ENCODE assay signal across 8 mouse cellular contexts in genomic region chr15:101453093-101453736, GRCm38 (mm10). TPM values are rescaled to one million over a fixed set of nuclear protein-coding genes. Genes with fewer than 3 reads are reported as not detected.
DNase-seq lines count a peak whose midpoint lies in the region; ATAC-seq lines count a peak whose summit lies in the region.

No protein-coding gene starts in this region.

- no peaks in the 10 kb centered on the region for H3K27me3 ChIP-seq in embryonic facial prominence, embryonic 13.5 days
- H3K27me3 ChIP-seq in heart, embryonic 10.5 days (ENCODE audit: insufficient read depth, poor library complexity, severe bottlenecking), result peaks cover 13% of the 10 kb centered on the region; the same call in 1 of the 2 replicates
- H3K27me3 ChIP-seq in limb, embryonic 10.5 days (ENCODE audit: low read depth, poor library complexity, severe bottlenecking), result no peaks in the 10 kb centered on the region
- H3K27me3 ChIP-seq in midbrain, embryonic 15.5 days (replicated peaks), result no peaks in the 10 kb centered on the region

- H3K9me3 ChIP-seq in embryonic facial prominence, embryonic 13.5 days, result peaks cover 2% of the 10 kb centered on the region; the same call in 1 of the 2 replicates
- no peaks in the 10 kb centered on the region for H3K9me3 ChIP-seq in heart, embryonic 10.5 days
- H3K9me3 ChIP-seq in limb, embryonic 10.5 days (replicated peaks), result no peaks in the 10 kb centered on the region
- no peaks in the 10 kb centered on the region for H3K9me3 ChIP-seq in midbrain, embryonic 15.5 days

- DNase-seq in 3134 (ENCODE audit: extremely low read depth, insufficient read length, low spot score), result peak; percentile 84
- DNase-seq in adrenal gland, postnatal 25 days, result peak; percentile 80
- peak; percentile 81 for DNase-seq in heart, embryonic 10.5 days (ENCODE audit: low spot score)
- DNase-seq in kidney, adult 8-10 months, result peak; percentile 50 to 79
- DNase-seq in limb, embryonic 10.5 days (ENCODE audit: low spot score), result peak; percentile 82
- DNase-seq in spleen, postnatal 10 days (ENCODE audit: low spot score in 2 of 2), result peak; percentile 20 to 70

- no peak overlapping the region for H3K4me3 ChIP-seq in embryonic facial prominence, embryonic 13.5 days
- peak overlapping the region; percentile 24; the same call in 1 of the 2 replicates for H3K4me3 ChIP-seq in heart, embryonic 10.5 days
- H3K4me3 ChIP-seq in limb, embryonic 10.5 days, result no peak overlapping the region
- H3K4me3 ChIP-seq in midbrain, embryonic 15.5 days, result no peak overlapping the region

- H3K4me2 ChIP-seq in embryonic facial prominence, embryonic 13.5 days, result 0 out of 2 replicates have a peak overlapping the region, but pooled peaks have one; percentile 26
- peak overlapping the region; percentile 9; the same call in 1 of the 2 replicates for H3K4me2 ChIP-seq in midbrain, embryonic 15.5 days

- 8% methylated on average over 13 of the region's 13 CpGs for WGBS in embryonic facial prominence, embryonic 13.5 days
- WGBS in heart, embryonic 10.5 days, result 4% methylated on average over 13 of the region's 13 CpGs
- 5% methylated on average over 13 of the region's 13 CpGs for WGBS in limb, embryonic 10.5 days
- WGBS in midbrain, embryonic 15.5 days, result 7% methylated on average over 13 of the region's 13 CpGs

- H3K27ac ChIP-seq in embryonic facial prominence, embryonic 13.5 days, result no peak overlapping the region
- no peak overlapping the region for H3K27ac ChIP-seq in heart, embryonic 10.5 days
- no peak overlapping the region for H3K27ac ChIP-seq in limb, embryonic 10.5 days
- no peak overlapping the region for H3K27ac ChIP-seq in midbrain, embryonic 15.5 days

- ATAC-seq in embryonic facial prominence, embryonic 13.5 days (ENCODE audit: insufficient number of reproducible peaks, insufficient read depth, low FRiP score, low TSS enrichment, low read depth), result no peak
- no peak for ATAC-seq in midbrain, embryonic 15.5 days (replicated peaks)

- peaks cover 6% of the 10 kb centered on the region; the same call in 1 of the 2 replicates for H3K4me1 ChIP-seq in embryonic facial prominence, embryonic 13.5 days
- peaks cover 7% of the 10 kb centered on the region for H3K4me1 ChIP-seq in heart, embryonic 10.5 days
- no peaks in the 10 kb centered on the region for H3K4me1 ChIP-seq in limb, embryonic 10.5 days
- peaks cover 2% of the 10 kb centered on the region for H3K4me1 ChIP-seq in midbrain, embryonic 15.5 days

- H3K36me3 ChIP-seq in embryonic facial prominence, embryonic 13.5 days, result no peaks in the 10 kb centered on the region
- no peaks in the 10 kb centered on the region for H3K36me3 ChIP-seq in heart, embryonic 10.5 days
- H3K36me3 ChIP-seq in limb, embryonic 10.5 days, result no peaks in the 10 kb centered on the region
- no peaks in the 10 kb centered on the region for H3K36me3 ChIP-seq in midbrain, embryonic 15.5 days (replicated peaks)

- no peak overlapping the region for H3K9ac ChIP-seq in embryonic facial prominence, embryonic 13.5 days
- no peak overlapping the region for H3K9ac ChIP-seq in midbrain, embryonic 15.5 days

RNA-seq across cellular contexts. Expression of gene Krt88, which starts 5.7 kb away (rescaled TPM):
- not detected in 2 replicates for total RNA-seq in adrenal gland, postnatal 25 days (2021)
- polyA plus RNA-seq in embryonic facial prominence, embryonic 13.5 days (2015; fragmentation: Nextera tagmentation; extraction: Ambion mirVana), result not detected in 2 replicates
- polyA plus RNA-seq in heart, embryonic 10.5 days (2016; fragmentation: Nextera tagmentation; extraction: Ambion mirVana), result not detected in 2 replicates
- polyA plus RNA-seq in limb, embryonic 10.5 days (2016; fragmentation: Nextera tagmentation; extraction: Ambion mirVana), result not detected in 2 replicates
- not detected in 2 replicates for polyA plus RNA-seq in midbrain, embryonic 15.5 days (2015; fragmentation: Nextera tagmentation; extraction: Ambion mirVana)

RNA-seq across cellular contexts. Expression of gene Krt81, which starts 10.3 kb away (rescaled TPM):
- not detected in 2 replicates for total RNA-seq in adrenal gland, postnatal 25 days (2021)
- polyA plus RNA-seq in embryonic facial prominence, embryonic 13.5 days (2015; fragmentation: Nextera tagmentation; extraction: Ambion mirVana), result not detected in 2 replicates
- polyA plus RNA-seq in heart, embryonic 10.5 days (2016; fragmentation: Nextera tagmentation; extraction: Ambion mirVana), result not detected in 2 replicates
- polyA plus RNA-seq in limb, embryonic 10.5 days (2016; fragmentation: Nextera tagmentation; extraction: Ambion mirVana), result not detected in 2 replicates
- 0.12 TPM in 1 of 2 replicates, not detected in the other for polyA plus RNA-seq in midbrain, embryonic 15.5 days (2015; fragmentation: Nextera tagmentation; extraction: Ambion mirVana)

RNA-seq across cellular contexts. Expression of gene Krt87, which starts 14.6 kb away (rescaled TPM):
- total RNA-seq in adrenal gland, postnatal 25 days (2021), result not detected in 2 replicates
- 0.55 and 0.66 TPM in 2 replicates for polyA plus RNA-seq in embryonic facial prominence, embryonic 13.5 days (2015; fragmentation: Nextera tagmentation; extraction: Ambion mirVana)
- not detected in 2 replicates for polyA plus RNA-seq in heart, embryonic 10.5 days (2016; fragmentation: Nextera tagmentation; extraction: Ambion mirVana)
- not detected in 2 replicates for polyA plus RNA-seq in limb, embryonic 10.5 days (2016; fragmentation: Nextera tagmentation; extraction: Ambion mirVana)
- 0.40 and 0.83 TPM in 2 replicates for polyA plus RNA-seq in midbrain, embryonic 15.5 days (2015; fragmentation: Nextera tagmentation; extraction: Ambion mirVana)

RNA-seq across cellular contexts. Expression of gene Krt86, which starts 20.1 kb away (rescaled TPM):
- total RNA-seq in adrenal gland, postnatal 25 days (2021), result not detected in 2 replicates
- polyA plus RNA-seq in embryonic facial prominence, embryonic 13.5 days (2015; fragmentation: Nextera tagmentation; extraction: Ambion mirVana), result 0.22 TPM in 1 of 2 replicates, not detected in the other
- not detected in 2 replicates for polyA plus RNA-seq in heart, embryonic 10.5 days (2016; fragmentation: Nextera tagmentation; extraction: Ambion mirVana)
- polyA plus RNA-seq in limb, embryonic 10.5 days (2016; fragmentation: Nextera tagmentation; extraction: Ambion mirVana), result not detected in 2 replicates
- 0.17 TPM in 1 of 2 replicates, not detected in the other for polyA plus RNA-seq in midbrain, embryonic 15.5 days (2015; fragmentation: Nextera tagmentation; extraction: Ambion mirVana)

RNA-seq across cellular contexts. Expression of gene Krt83, which starts 38.1 kb away (rescaled TPM):
- not detected in 2 replicates for total RNA-seq in adrenal gland, postnatal 25 days (2021)
- polyA plus RNA-seq in embryonic facial prominence, embryonic 13.5 days (2015; fragmentation: Nextera tagmentation; extraction: Ambion mirVana), result not detected in 2 replicates
- not detected in 2 replicates for polyA plus RNA-seq in heart, embryonic 10.5 days (2016; fragmentation: Nextera tagmentation; extraction: Ambion mirVana)
- not detected in 2 replicates for polyA plus RNA-seq in limb, embryonic 10.5 days (2016; fragmentation: Nextera tagmentation; extraction: Ambion mirVana)
- not detected in 2 replicates for polyA plus RNA-seq in midbrain, embryonic 15.5 days (2015; fragmentation: Nextera tagmentation; extraction: Ambion mirVana)
